Mouse (Mus musculus) Patski (cell line): ENCODE results near the gene Shc4. TPM values are rescaled to one million over a fixed set of nuclear protein-coding genes. Genes with fewer than 3 reads are reported as not detected.

Source experiments
- ATAC-seq: fragments of 100-300 bp; one replicate; pipeline ENCODE4 v1.8.0; 2021
- CTCF ChIA-PET: fragments of 350-600 bp; sonication (Branson Sonifier 250); formaldehyde crosslinking; loops from one replicate; lab custom pipeline; 2022; ENCODE audit warnings: inconsistent platforms; lab: Charles Lee
- POLR2A ChIA-PET: fragments of 350-600 bp; sonication (Branson Sonifier 250); formaldehyde crosslinking; loops from one replicate; lab custom pipeline; 2022; ENCODE audit warnings: antibody characterized with exemption, inconsistent platforms; lab: Charles Lee
- DNase-seq: peaks from one replicate; pipeline ENCODE4 v3.0.0-alpha.2; 2011; ENCODE audit warnings: low read depth, low spot score
- H3K27me3 ChIP-seq: fragments of 371-371 bp; one replicate; pipeline ENCODE4 v1.5.1; 2021
- CTCF ChIP-seq: fragments of 100-300 bp; IDR thresholded peaks from one replicate; pipeline ENCODE4 v1.5.1; 2021
- in situ Hi-C: fragments of 300-500 bp; cut with MboI; formaldehyde crosslinking; loops from 3 replicates; pipeline ENCODE4 v1.11.1; 2018; ENCODE audit warnings: low pct_unique_long_range_greater_than_20kb, mixed read lengths
- polyA plus RNA-seq: library from polyadenylated mRNA; unstranded; gene quantifications from one replicate; pipeline ENCODE4 v1.2.3, GENCODE M21; 2021

Shc4 gene
- polyA plus RNA-seq, 1 experiment from 2014 or later, result 0.87 TPM

DNA sequence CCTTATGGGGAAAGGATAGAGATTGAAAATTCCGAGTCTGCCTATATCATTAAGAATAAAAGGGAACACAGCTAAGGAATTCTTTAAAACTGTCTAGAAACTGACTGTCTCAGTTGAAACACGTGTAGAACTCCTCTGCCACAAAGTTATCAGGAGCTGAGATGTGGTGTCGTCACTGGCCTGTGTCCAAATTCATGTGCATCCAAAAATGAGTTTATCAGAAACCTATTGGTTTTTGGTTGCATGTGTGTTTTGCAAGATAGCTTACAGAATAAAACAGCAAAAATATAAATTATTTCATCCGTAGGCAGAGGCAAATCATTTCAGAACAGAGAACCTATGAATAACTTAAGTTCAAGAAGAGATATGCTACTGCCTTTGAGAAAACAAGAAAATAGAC lies 57.3 kb downstream of the Shc4 start:
- DNase-seq (no peak), ATAC-seq (no peak)
- ChIA-PET CTCF (interaction anchor here (0.9 to 3.0 kb wide), 12 partner anchors 10 to 402 kb away, joined by 3 to 20 read pairs (median 3); no protein-coding TSS in a partner anchor), POLR2A (interaction anchor here (0.6 kb wide), 1 partner anchor 386 kb away, joined by 4 read pairs; no protein-coding TSS in a partner anchor)
- no peak for TF ChIP-seq CTCF
- no peaks in the 10 kb centered on the region for H3K27me3 ChIP-seq
- in situ Hi-C loops, result loop anchor here (10.0 to 25.0 kb wide), 2 partner anchors 368 to 771 kb away; partner anchors contain the start of gene Fgf7

DNA sequence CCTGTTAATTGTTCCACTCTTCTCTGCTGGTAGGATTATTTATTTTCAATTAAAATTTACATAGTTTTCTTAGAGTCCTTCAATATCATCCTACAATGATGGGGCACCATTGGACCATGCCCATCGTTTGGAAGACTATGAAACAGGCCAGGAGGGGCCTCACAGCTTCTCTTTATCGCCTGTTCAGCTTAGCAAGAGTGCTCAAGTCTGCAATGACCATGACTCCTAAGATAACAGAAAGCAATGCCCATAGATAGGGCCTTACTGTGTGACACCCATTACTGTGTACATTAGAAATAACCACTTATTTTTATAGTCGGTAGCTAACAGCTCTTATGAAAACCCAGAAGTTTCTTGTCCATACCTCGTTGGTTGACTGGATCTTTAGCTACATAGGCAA lies 58.0 kb downstream of the Shc4 start:
- no peak for DNase-seq
- H3K27me3 ChIP-seq, result no peaks in the 10 kb centered on the region
- ChIA-PET POLR2A (no interaction called here), CTCF (interaction anchor here (0.9 to 3.0 kb wide), 3 partner anchors 11 to 64 kb away, joined by 3 to 20 read pairs (median 3); no protein-coding TSS in a partner anchor)
- in situ Hi-C loops, result loop anchor here (10.0 to 25.0 kb wide), 2 partner anchors 369 to 771 kb away; partner anchors contain the start of gene Fgf7
- no peak for ATAC-seq
- no peak for TF ChIP-seq CTCF

DNA sequence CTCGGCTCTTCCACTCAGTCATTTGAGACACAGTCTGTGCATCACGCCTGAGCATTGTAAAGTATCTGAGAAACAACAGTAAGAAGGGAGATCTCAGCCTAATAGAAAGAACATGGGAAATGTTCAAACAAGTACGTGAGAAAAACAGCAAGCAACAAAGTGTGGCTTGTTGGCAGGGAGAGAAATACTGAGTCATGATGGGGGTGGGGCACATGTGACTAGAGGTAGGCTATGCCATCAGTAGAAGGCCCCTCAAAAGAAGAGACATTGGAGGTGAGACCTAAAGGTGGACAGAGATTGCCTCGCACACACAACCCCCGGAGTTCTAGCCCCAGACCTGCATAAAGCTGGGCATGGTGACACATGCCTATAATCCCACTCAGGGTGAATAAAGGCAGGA lies 58.7 kb downstream of the Shc4 start:
- POLR2A ChIA-PET, result interaction anchor here (1.1 kb wide), 1 partner anchor 72 kb away, joined by 3 read pairs; no protein-coding TSS in a partner anchor
- no peak for DNase-seq
- no peak for TF ChIP-seq CTCF

DNA sequence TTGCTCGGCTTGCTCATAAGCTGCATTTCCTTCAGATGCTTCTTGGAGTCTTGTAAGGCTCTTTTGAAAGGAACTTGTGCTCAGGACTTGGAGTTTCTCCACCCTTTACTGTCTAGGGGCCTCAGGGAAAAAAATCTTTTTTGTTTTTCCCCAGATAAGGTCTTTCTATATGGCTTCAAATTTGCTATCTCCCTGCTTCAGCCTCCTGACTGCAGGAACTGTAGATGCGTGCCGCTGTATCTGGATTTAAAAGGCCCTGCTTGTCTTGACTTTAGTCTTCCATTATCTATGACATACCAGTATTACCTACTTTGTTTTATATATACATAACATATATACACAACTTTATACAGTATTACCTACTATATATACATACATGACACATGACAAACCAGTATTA lies 61.4 kb downstream of the Shc4 start:
- DNase-seq (no peak), ATAC-seq (no peak)
- no peak for TF ChIP-seq CTCF
- in situ Hi-C loops, result loop anchor here (10.0 to 25.0 kb wide), 2 partner anchors 372 to 775 kb away; partner anchors contain the start of gene Fgf7
- ChIA-PET POLR2A (no interaction called here), CTCF (no interaction called here)
- H3K27me3 ChIP-seq, result no peaks in the 10 kb centered on the region

More for the DNA sequence above, 58.7 kb downstream of the Shc4 start:
- CTCF ChIA-PET, result interaction anchor here (1.1 to 3.0 kb wide), 2 partner anchors 38 to 65 kb away, joined by 3 to 20 read pairs; no protein-coding TSS in a partner anchor
- H3K27me3 ChIP-seq, result no peaks in the 10 kb centered on the region
- in situ Hi-C loops, result loop anchor here (10.0 to 25.0 kb wide), 2 partner anchors 370 to 772 kb away; partner anchors contain the start of gene Fgf7
- ATAC-seq, result no peak

DNA sequence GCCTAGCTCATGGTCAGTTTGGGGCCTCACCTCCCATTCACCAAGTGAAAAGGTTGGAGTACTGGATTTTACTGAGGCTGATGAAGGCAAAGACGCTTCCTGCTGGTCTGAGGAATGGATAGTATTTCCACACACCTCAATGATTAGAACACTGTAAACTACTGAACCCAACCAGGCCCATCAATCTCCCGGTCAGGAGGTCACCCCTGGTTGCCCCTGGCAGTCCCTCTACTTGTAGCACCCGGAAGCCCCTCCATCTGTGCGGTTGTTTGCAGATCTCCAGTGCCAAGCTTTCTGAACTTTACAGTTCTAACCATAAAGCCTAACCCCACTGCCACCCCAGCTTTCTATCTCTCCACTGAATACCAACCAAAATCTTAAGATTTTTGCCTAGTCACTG lies 62.8 kb downstream of the Shc4 start:
- ChIA-PET CTCF (interaction anchor here (0.8 to 1.8 kb wide), 3 partner anchors 69 to 74 kb away, joined by 3 to 6 read pairs (median 5); no protein-coding TSS in a partner anchor), POLR2A (no interaction called here)
- TF ChIP-seq CTCF, result no peak
- in situ Hi-C loops, result loop anchor here (10.0 to 25.0 kb wide), 2 partner anchors 374 to 776 kb away; partner anchors contain the start of gene Fgf7
- DNase-seq (no peak), ATAC-seq (no peak)
- H3K27me3 ChIP-seq, result no peaks in the 10 kb centered on the region

DNA sequence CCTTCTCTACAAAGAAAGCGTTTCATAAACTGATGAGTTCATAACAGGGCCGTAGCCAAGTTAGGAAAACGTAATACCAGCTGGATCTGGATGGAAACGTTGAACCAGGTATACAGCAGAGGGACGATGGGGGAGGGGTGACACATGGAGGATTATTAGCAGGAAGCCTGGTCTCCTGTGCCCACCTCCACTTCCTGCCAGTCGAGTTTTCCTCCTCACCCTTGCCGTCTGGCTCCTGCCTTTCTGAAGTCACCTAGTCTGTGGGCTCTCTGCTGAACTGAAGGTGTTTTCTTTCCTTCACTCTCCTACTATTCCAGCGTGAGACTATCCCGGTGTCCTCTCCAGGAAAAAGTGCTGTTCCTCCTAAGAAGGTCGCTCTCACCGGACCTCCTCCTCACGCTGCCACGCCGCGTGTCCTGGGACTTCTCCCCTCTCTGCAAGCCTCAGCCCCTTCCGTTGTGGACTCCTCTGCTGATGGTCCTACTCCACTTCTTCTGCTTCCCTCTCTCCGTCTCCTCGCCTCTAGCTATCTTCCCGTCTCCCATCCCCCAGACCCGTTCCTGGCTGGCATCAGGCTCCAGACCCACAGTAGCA lies 63.3 kb downstream of the Shc4 start:
- no peak for TF ChIP-seq CTCF
- ChIA-PET POLR2A (no interaction called here), CTCF (interaction anchor here (0.7 to 1.8 kb wide), 9 partner anchors 13 to 85 kb away, joined by 3 to 6 read pairs (median 3); partner anchors contain the start of gene Shc4)
- in situ Hi-C loops, result loop anchor here (10.0 to 25.0 kb wide), 2 partner anchors 374 to 777 kb away; partner anchors contain the start of gene Fgf7
- H3K27me3 ChIP-seq, result no peaks in the 10 kb centered on the region
- ATAC-seq (no peak), DNase-seq (no peak)

DNA sequence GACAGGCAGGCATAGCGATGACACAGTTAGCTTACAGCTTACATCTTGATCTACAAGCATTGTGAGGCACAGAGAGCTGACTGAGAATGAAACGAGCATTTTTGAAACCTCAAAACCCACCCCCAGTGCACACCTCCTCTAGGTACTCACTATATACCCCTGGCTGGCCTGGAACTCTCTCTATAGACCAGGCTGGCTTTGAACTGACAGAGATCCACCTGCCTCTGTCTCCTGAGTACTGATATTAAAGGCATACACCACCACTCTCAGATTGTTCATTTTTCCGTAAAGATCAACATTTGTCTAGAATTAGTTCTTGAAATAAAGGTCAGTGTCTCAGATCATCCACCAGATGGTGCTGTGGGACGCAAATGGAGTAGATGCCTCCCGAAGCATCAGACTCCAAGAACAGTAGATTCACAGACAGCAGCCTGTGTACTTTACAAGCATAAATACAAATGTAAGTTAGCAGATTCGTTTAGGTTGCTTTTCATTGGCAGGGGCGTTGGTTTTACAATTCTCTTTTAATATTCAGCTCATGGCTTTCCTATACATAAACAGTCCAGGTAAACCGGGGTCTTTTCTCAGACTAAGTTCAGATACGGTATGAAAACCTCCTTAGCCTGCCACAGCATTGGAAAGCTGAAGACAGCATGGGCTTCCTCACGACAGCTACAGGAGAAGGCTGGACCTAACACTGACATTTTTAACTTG lies 64.0 kb downstream of the Shc4 start:
- H3K27me3 ChIP-seq, result no peaks in the 10 kb centered on the region
- TF ChIP-seq CTCF, result peak; percentile 86
- POLR2A ChIA-PET, result no interaction called here
- DNase-seq (no peak), ATAC-seq (no peak)
- in situ Hi-C loops, result loop anchor here (5.0 to 25.0 kb wide), 4 partner anchors 67 to 855 kb away; partner anchors contain the start of gene Fgf7
- CTCF ChIA-PET, result interaction anchor here (0.7 to 1.8 kb wide), 12 partner anchors 11 to 85 kb away, joined by 3 to 6 read pairs (median 4); partner anchors contain the start of gene Shc4

DNA sequence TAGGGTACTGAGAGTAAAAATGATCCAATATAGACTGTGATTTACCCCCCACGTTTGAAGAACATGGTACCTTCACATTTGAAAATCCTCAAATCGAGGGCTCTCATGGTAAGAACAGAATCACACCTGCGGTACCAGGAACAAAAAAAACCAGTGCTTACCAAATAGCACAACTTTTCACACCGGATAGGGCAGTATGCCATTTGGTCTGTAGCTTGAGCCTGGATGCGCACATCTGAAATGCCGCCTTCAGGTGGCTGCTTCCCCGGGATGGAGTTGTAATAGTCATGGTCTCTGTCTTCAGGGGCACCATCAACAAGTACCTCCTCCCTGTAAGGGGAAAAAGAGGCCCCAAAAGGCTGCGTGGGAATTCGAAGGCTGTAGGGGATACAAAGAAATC lies 68.6 kb downstream of the Shc4 start:
- ATAC-seq (no peak), DNase-seq (no peak)
- TF ChIP-seq CTCF, result no peak
- in situ Hi-C loops, result loop anchor here (5.0 to 25.0 kb wide), 3 partner anchors 72 to 859 kb away; no protein-coding TSS in a partner anchor
- CTCF ChIA-PET, result interaction anchor here (0.8 kb wide), 1 partner anchor 12 kb away, joined by 3 read pairs; no protein-coding TSS in a partner anchor
- POLR2A ChIA-PET, result interaction anchor here (0.7 kb wide), 1 partner anchor 35 kb away, joined by 3 read pairs; no protein-coding TSS in a partner anchor
- H3K27me3 ChIP-seq, result no peaks in the 10 kb centered on the region

DNA sequence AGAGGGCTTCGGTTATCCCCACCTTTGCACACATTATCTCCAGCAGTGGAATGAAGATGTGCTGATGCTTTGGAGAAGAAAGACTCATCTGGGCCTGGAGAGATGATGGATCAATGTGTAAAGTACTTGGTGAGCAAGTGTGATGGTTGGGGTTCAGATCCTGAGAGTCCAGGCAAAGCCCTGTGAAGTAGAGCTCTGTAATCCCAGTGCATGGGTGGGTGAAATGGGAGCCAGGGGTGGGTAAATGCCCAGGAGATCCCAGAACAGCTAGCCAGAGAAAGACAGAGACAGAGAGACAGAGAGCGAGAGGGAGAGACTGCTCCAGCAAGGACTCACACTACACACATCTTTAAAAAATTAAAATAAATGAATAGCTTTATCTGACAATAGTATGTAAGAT lies 70.7 kb downstream of the Shc4 start:
- in situ Hi-C loops, result loop anchor here (10.0 to 25.0 kb wide), 2 partner anchors 784 to 862 kb away; no protein-coding TSS in a partner anchor
- DNase-seq, result no peak
- no peak for TF ChIP-seq CTCF
- ATAC-seq, result no peak
- POLR2A ChIA-PET, result no interaction called here
- no peaks in the 10 kb centered on the region for H3K27me3 ChIP-seq
- CTCF ChIA-PET, result interaction anchor here (1.5 kb wide), 1 partner anchor 78 kb away, joined by 4 read pairs; no protein-coding TSS in a partner anchor

DNA sequence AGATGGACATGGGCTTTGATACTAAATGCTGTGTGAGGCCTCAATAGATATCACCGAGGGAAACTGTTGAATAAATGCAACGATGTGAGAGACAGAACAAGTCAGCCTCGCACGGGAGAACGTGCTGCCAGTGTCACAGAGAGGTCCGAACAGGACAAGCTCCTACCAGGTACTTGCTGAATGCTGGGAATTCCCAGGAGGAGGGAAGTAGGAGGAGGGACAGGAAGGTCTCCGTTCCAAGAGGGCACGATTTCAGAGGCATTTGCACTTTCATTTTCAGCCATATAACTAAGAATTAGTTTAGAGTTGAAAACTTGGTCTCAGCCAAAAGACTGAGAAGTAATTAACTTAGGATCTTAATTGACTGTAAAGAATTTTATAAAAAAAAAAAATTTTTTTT lies 72.4 kb downstream of the Shc4 start:
- no peak for TF ChIP-seq CTCF
- ChIA-PET CTCF (no interaction called here), POLR2A (no interaction called here)
- in situ Hi-C loops, result loop anchor here (10.0 to 25.0 kb wide), 2 partner anchors 786 to 863 kb away; no protein-coding TSS in a partner anchor
- no peaks in the 10 kb centered on the region for H3K27me3 ChIP-seq
- ATAC-seq, result no peak
- DNase-seq, result no peak
